Mouse (Mus musculus): ENCODE data around the gene Rbbp4. TPM values are rescaled to one million over a fixed set of nuclear protein-coding genes. Genes with fewer than 3 reads are reported as not detected.

The Rbbp4 gene
- polyA plus RNA-seq (2012): 5.4 and 8.0 TPM in 2 replicates

GRCm38 (mm10) chr4:129335216-129336074, at the start of gene Rbbp4, which contains the start of gene Zbtb8os:
Gene Rbbp4, minus strand, starts transcription at chr4:129335370.
Gene Zbtb8os, plus strand, starts transcription at chr4:129335695.
- H3K36me3 ChIP-seq (ENCODE audit: control insufficient read depth): peaks cover 57% of the 10 kb centered on the region
- TF ChIP-seq GATA1 (IDR thresholded peaks at IDR 0.05; ENCODE audit: low read length) (no peak), TAL1 (IDR thresholded peaks at IDR 0.05; ENCODE audit: low read length) (no peak)
- peaks cover 81% of the 10 kb centered on the region for H3K4me1 ChIP-seq (ENCODE audit: control insufficient read depth)
- H3K4me3 ChIP-seq (replicated peaks): peak within 1 kb of the TSS; percentile 98
- no peaks in the 10 kb centered on the region for H3K9me3 ChIP-seq (ENCODE audit: control insufficient read depth, low read length)
- H3K27me3 ChIP-seq (ENCODE audit: control insufficient read depth): no peaks in the 10 kb centered on the region

DNA sequence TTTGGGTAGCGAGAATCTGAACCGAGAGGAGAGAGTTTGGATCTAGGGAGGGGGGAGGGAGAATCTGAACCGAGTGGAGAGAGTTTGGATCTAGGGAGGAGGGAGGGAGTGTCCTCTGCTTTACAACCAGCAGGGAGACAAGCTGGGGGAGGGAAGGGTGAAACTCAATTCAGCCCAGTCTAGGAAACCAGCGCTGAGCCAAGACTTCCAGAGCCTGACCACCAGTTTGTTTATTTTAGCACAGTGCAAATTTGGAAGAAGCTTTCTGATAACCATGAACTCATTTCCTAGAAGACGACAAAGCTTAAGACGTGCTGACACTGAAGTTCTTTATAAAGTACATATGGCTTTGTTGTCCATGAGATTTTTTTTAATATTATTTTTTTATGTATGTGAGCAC, 49.3 kb upstream of the Rbbp4 start:
- no peaks in the 10 kb centered on the region for H3K9me3 ChIP-seq (ENCODE audit: control insufficient read depth, low read length)
- peaks cover 5% of the 10 kb centered on the region; the same call in 1 of the 2 replicates for H3K27me3 ChIP-seq (ENCODE audit: control insufficient read depth)
- TF ChIP-seq GATA1 (IDR thresholded peaks at IDR 0.05; ENCODE audit: low read length): no peak
- no peak for TF ChIP-seq TAL1 (IDR thresholded peaks at IDR 0.05; ENCODE audit: low read length)
- H3K36me3 ChIP-seq (ENCODE audit: control insufficient read depth): no peaks in the 10 kb centered on the region
- no peak overlapping the region for H3K4me3 ChIP-seq (replicated peaks)
- peaks cover 38% of the 10 kb centered on the region for H3K4me1 ChIP-seq (ENCODE audit: control insufficient read depth)

- Histone ChIP-seq H3K4me1 (ENCODE audit: control insufficient read depth) (peaks cover 38% of the 10 kb centered on the region), H3K36me3 (ENCODE audit: control insufficient read depth) (no peaks in the 10 kb centered on the region), H3K9me3 (ENCODE audit: control insufficient read depth, low read length) (no peaks in the 10 kb centered on the region), H3K27me3 (ENCODE audit: control insufficient read depth) (peaks cover 11% of the 10 kb centered on the region), H3K4me3 (replicated peaks) (no peak overlapping the region)
- TF ChIP-seq GATA1 (IDR thresholded peaks at IDR 0.05; ENCODE audit: low read length) (no peak), TAL1 (IDR thresholded peaks at IDR 0.05; ENCODE audit: low read length) (no peak)
Observed at GRCm38 (mm10) chr4:129383586-129383985, 48.4 kb upstream of the Rbbp4 start.

DNA sequence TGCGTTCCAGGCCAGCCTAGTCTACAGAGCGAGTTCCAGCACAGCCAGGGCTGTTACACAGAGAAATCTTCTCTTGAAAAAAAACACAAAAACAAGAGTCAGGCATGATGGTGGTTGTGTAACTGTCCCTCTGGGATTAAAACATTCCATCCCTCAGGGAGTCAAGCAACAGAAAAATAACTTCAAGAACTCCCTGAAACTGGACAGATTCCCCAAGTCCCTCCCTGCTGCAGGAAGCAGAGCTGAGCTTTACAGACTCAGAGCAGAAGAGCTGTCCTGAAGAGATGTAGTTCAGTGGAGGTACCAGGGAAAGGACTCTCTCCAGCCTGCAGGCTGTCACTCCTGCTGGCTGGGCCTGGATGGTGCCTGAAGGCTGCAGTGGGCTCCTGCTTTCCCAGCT, 47.3 kb upstream of the Rbbp4 start:
- no peaks in the 10 kb centered on the region for H3K36me3 ChIP-seq (ENCODE audit: control insufficient read depth)
- no peaks in the 10 kb centered on the region for H3K9me3 ChIP-seq (ENCODE audit: control insufficient read depth, low read length)
- peaks cover 22% of the 10 kb centered on the region for H3K27me3 ChIP-seq (ENCODE audit: control insufficient read depth)
- H3K4me3 ChIP-seq (replicated peaks): no peak overlapping the region
- H3K4me1 ChIP-seq (ENCODE audit: control insufficient read depth): peaks cover 42% of the 10 kb centered on the region
- TF ChIP-seq TAL1 (IDR thresholded peaks at IDR 0.05; ENCODE audit: low read length): no peak
- no peak for TF ChIP-seq GATA1 (IDR thresholded peaks at IDR 0.05; ENCODE audit: low read length)

DNA sequence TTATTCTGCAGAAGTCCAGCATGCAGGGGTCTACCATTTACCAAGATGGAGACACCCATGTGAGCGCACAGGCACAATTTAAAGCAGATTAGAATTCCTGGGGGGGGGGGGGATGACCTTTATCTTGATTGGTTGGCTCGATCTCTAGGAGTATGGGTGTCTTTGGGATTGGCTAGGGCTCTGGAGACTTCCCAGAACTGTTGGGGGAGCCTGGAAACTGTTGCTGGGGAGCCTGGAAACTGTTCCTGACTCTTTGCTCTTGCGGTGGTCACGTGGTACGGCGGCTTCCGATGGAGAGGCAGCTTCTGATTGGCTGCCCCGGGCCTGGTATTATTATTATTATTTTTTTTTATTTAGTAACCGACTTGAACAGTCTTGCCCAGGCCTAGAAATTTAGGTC, 46.9 kb upstream of the Rbbp4 start:
- Histone ChIP-seq H3K4me3 (replicated peaks) (no peak overlapping the region), H3K36me3 (ENCODE audit: control insufficient read depth) (no peaks in the 10 kb centered on the region), H3K9me3 (ENCODE audit: control insufficient read depth, low read length) (no peaks in the 10 kb centered on the region), H3K27me3 (ENCODE audit: control insufficient read depth) (peaks cover 27% of the 10 kb centered on the region), H3K4me1 (ENCODE audit: control insufficient read depth) (peaks cover 43% of the 10 kb centered on the region)
- TF ChIP-seq TAL1 (IDR thresholded peaks at IDR 0.05; ENCODE audit: low read length) (no peak), GATA1 (IDR thresholded peaks at IDR 0.05; ENCODE audit: low read length) (no peak)

- Histone ChIP-seq H3K4me3 (replicated peaks) (no peak overlapping the region), H3K4me1 (ENCODE audit: control insufficient read depth) (peaks cover 41% of the 10 kb centered on the region), H3K9me3 (ENCODE audit: control insufficient read depth, low read length) (no peaks in the 10 kb centered on the region), H3K36me3 (ENCODE audit: control insufficient read depth) (no peaks in the 10 kb centered on the region), H3K27me3 (ENCODE audit: control insufficient read depth) (peaks cover 34% of the 10 kb centered on the region)
- no peak for TF ChIP-seq TAL1 (IDR thresholded peaks at IDR 0.05; ENCODE audit: low read length)
- TF ChIP-seq GATA1 (IDR thresholded peaks at IDR 0.05; ENCODE audit: low read length): no peak
Observed at GRCm38 (mm10) chr4:129381148-129381547, 46.0 kb upstream of the Rbbp4 start.

GRCm38 (mm10) chr4:129379805-129380204, 44.6 kb upstream of the Rbbp4 start:
- H3K27me3 ChIP-seq (ENCODE audit: control insufficient read depth): peaks cover 38% of the 10 kb centered on the region
- no peaks in the 10 kb centered on the region for H3K9me3 ChIP-seq (ENCODE audit: control insufficient read depth, low read length)
- no peak overlapping the region for H3K4me3 ChIP-seq (replicated peaks)
- peaks cover 39% of the 10 kb centered on the region for H3K4me1 ChIP-seq (ENCODE audit: control insufficient read depth)
- H3K36me3 ChIP-seq (ENCODE audit: control insufficient read depth): no peaks in the 10 kb centered on the region
- TF ChIP-seq GATA1 (IDR thresholded peaks at IDR 0.05; ENCODE audit: low read length): no peak
- no peak for TF ChIP-seq TAL1 (IDR thresholded peaks at IDR 0.05; ENCODE audit: low read length)

GRCm38 (mm10) chr4:129377601-129378390, 42.6 kb upstream of the Rbbp4 start, which contains the start of gene Zbtb8a:
Gene Zbtb8a, minus strand, starts transcription at chr4:129378116.
- Histone ChIP-seq H3K4me1 (ENCODE audit: control insufficient read depth) (peaks cover 43% of the 10 kb centered on the region), H3K36me3 (ENCODE audit: control insufficient read depth) (no peaks in the 10 kb centered on the region), H3K9me3 (ENCODE audit: control insufficient read depth, low read length) (no peaks in the 10 kb centered on the region), H3K27me3 (ENCODE audit: control insufficient read depth) (peaks cover 38% of the 10 kb centered on the region), H3K4me3 (replicated peaks) (peak within 1 kb of the TSS; percentile 82)
- TF ChIP-seq GATA1 (IDR thresholded peaks at IDR 0.05; ENCODE audit: low read length) (no peak), TAL1 (IDR thresholded peaks at IDR 0.05; ENCODE audit: low read length) (no peak)
